Mouse (Mus musculus): ENCODE data around the gene Sigirr. TPM values are rescaled to one million over a fixed set of nuclear protein-coding genes. Genes with fewer than 3 reads are reported as not detected.

Sigirr gene
- 274 TPM for polyA plus RNA-seq (2017; shearing (Covaris generic))

GRCm38 (mm10) chr7:141099911-141100691, at the start of gene Sigirr:
Sigirr (minus strand) TSS chr7:141100572.

GRCm38 (mm10) chr7:141122245-141122644, 21.9 kb upstream of the Sigirr start, which contains the start of gene Ptdss2:
Ptdss2 (plus strand) TSS chr7:141122382.

GRCm38 (mm10) chr7:141117636-141118035, 17.3 kb upstream of the Sigirr start, which contains the start of gene Ano9:
Ano9 (minus strand) TSS chr7:141117806.

GRCm38 (mm10) chr7:141077841-141078240, 22.5 kb downstream of the Sigirr start, which contains the start of gene Pkp3:
Pkp3 (plus strand) TSS chr7:141078218.

GRCm38 (mm10) chr7:141060426-141061242, 39.7 kb downstream of the Sigirr start, which contains the start of gene B4galnt4:
B4galnt4 (plus strand) TSS chr7:141061104.

Other genes with a start within 250 kb of the Sigirr start
- not detected for gene Gm45785, start 244.2 kb downstream of the Sigirr start, polyA plus RNA-seq (2017; shearing (Covaris generic))
- 163 TPM for gene Ric8a, start 243.6 kb downstream of the Sigirr start, polyA plus RNA-seq (2017; shearing (Covaris generic))
- 65.2 TPM for gene Bet1l, start 243.0 kb downstream of the Sigirr start, polyA plus RNA-seq (2017; shearing (Covaris generic))
- gene Psmd13, start 218.6 kb downstream of the Sigirr start, polyA plus RNA-seq (2017; shearing (Covaris generic)), result 270 TPM
- 10.4 TPM for gene Sirt3, start 218.3 kb downstream of the Sigirr start, polyA plus RNA-seq (2017; shearing (Covaris generic))
- not detected for gene Cox8b, start 200.1 kb downstream of the Sigirr start, polyA plus RNA-seq (2017; shearing (Covaris generic))
- not detected for gene Nlrp6, start 179.7 kb downstream of the Sigirr start, polyA plus RNA-seq (2017; shearing (Covaris generic))
- gene Pgghg, start 159.2 kb downstream of the Sigirr start, polyA plus RNA-seq (2017; shearing (Covaris generic)), result 40.2 TPM
- gene Ifitm5, start 150.3 kb downstream of the Sigirr start, polyA plus RNA-seq (2017; shearing (Covaris generic)), result 0.98 TPM
- not detected for gene Gm45717, start 144.6 kb downstream of the Sigirr start, polyA plus RNA-seq (2017; shearing (Covaris generic))
- 30.3 TPM for gene Ifitm2, start 144.6 kb downstream of the Sigirr start, polyA plus RNA-seq (2017; shearing (Covaris generic))
- not detected for gene Ifitm1, start 133.4 kb downstream of the Sigirr start, polyA plus RNA-seq (2017; shearing (Covaris generic))
- 8.5 TPM for gene Ifitm3, start 89.8 kb downstream of the Sigirr start, polyA plus RNA-seq (2017; shearing (Covaris generic))
- not detected for gene Ifitm6, start 82.6 kb downstream of the Sigirr start, polyA plus RNA-seq (2017; shearing (Covaris generic))
- gene Gm17387, start 71.4 kb downstream of the Sigirr start, polyA plus RNA-seq (2017; shearing (Covaris generic)), result not detected
- 15.5 TPM for gene B4galnt4, start 39.5 kb downstream of the Sigirr start, polyA plus RNA-seq (2017; shearing (Covaris generic))
- gene Pkp3, start 22.4 kb downstream of the Sigirr start, polyA plus RNA-seq (2017; shearing (Covaris generic)), result 411 TPM
- gene Ano9, start 17.2 kb upstream of the Sigirr start, polyA plus RNA-seq (2017; shearing (Covaris generic)), result not detected
- 8.9 TPM for gene Ptdss2, start 21.8 kb upstream of the Sigirr start, polyA plus RNA-seq (2017; shearing (Covaris generic))
- gene Rnh1, start 72.3 kb upstream of the Sigirr start, polyA plus RNA-seq (2017; shearing (Covaris generic)), result 159 TPM
- 5.2 TPM for gene Hras, start 93.4 kb upstream of the Sigirr start, polyA plus RNA-seq (2017; shearing (Covaris generic))
- gene Lrrc56, start 93.6 kb upstream of the Sigirr start, polyA plus RNA-seq (2017; shearing (Covaris generic)), result 3.4 TPM
- gene Lmntd2, start 113.5 kb upstream of the Sigirr start, polyA plus RNA-seq (2017; shearing (Covaris generic)), result 14.1 TPM
- 29.4 TPM for gene Rassf7, start 115.3 kb upstream of the Sigirr start, polyA plus RNA-seq (2017; shearing (Covaris generic))
- 122 TPM for gene Phrf1, start 128.2 kb upstream of the Sigirr start, polyA plus RNA-seq (2017; shearing (Covaris generic))
- gene Irf7, start 165.9 kb upstream of the Sigirr start, polyA plus RNA-seq (2017; shearing (Covaris generic)), result 160 TPM
- not detected for gene Cdhr5, start 176.2 kb upstream of the Sigirr start, polyA plus RNA-seq (2017; shearing (Covaris generic))
- not detected for gene Sct, start 178.6 kb upstream of the Sigirr start, polyA plus RNA-seq (2017; shearing (Covaris generic))
- not detected for gene Drd4, start 191.4 kb upstream of the Sigirr start, polyA plus RNA-seq (2017; shearing (Covaris generic))
- 15.6 TPM for gene Deaf1, start 227.1 kb upstream of the Sigirr start, polyA plus RNA-seq (2017; shearing (Covaris generic))
- 48.1 TPM for gene Tmem80, start 227.2 kb upstream of the Sigirr start, polyA plus RNA-seq (2017; shearing (Covaris generic))
- gene Eps8l2, start 238.3 kb upstream of the Sigirr start, polyA plus RNA-seq (2017; shearing (Covaris generic)), result not detected